Mouse (Mus musculus): ENCODE results near the gene Diras2. TPM values are rescaled to one million over a fixed set of nuclear protein-coding genes. Genes with fewer than 3 reads are reported as not detected.

Diras2 gene
- polyA plus RNA-seq, 2 experiments from 2014 or later: not detected

- no peak for ATAC-seq
Measured at GRCm38 (mm10) chr13:52457177-52457888, 73.7 kb downstream of the Diras2 start.

GRCm38 (mm10) chr13:52455329-52455728 is 75.8 kb downstream of the Diras2 start:
- ATAC-seq: no peak

DNA sequence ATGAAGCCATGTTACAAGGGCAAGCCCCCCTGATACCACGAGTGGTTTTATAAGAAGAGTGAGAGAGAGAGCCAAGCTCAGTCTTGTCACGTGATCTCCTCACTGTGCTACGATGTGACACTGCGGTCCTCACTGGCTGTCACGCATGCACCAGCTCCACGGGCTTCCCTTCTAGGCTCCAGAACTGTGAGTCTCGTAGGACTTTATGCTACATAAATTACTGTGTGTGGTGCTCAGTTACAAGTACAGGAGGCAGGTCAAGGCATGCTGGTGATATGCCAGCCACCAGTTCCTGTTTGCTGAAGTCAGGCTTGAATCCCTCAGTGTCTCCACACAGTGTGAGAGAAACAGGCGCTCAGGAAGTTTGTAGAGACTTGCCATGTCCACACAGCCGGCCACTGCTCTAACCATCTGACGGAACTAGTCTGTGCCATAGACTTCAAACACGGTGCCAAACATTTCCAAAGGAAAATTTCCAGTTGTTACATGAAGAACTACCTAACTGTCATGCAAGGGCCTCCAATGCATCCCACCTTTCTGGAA is 76.3 kb downstream of the Diras2 start:
- ATAC-seq: no peak

Other genes starting within 250 kb of the Diras2 start
- 1 to 10 TPM in 1 of 2 experiments, under 1 TPM in 1; 0.63 to 1.4 TPM for gene Syk, start 51.9 kb upstream of the Diras2 start, polyA plus RNA-seq (2017; shearing (Covaris generic))

Data from activated CD4-positive, CD25-positive, alpha-beta regulatory T cell, adult 4 months (primary cell).